Mouse (Mus musculus) cerebellum, postnatal 10 days (tissue): ENCODE measurements at regions not wholly inside any gene's neighbourhood (a gene's known extent, or its start where the extent isn't known, plus 50 kb on each side); places are given as distances from the start of the nearest gene placed in this dataset.
A peak's percentile ranks its signal among the peaks of the same experiment; 100 is the strongest.

Source experiments
- DNase-seq, 2 experiments: peaks; one replicate each; pipeline ENCODE4 v3.0.0; 2021; ENCODE audit warnings: mixed read lengths in 2 of 2

- no peak for DNase-seq
These were observed 68.8 kb upstream of the Cd44 start for GRCm38 (mm10) chr2:102970221-102970620.

GRCm38 (mm10) chr2:102967950-102968722 is 66.7 kb upstream of the Cd44 start:
- no peak for DNase-seq

GRCm38 (mm10) chr2:102967417-102967816 is 66.0 kb upstream of the Cd44 start:
- no peak for DNase-seq

GRCm38 (mm10) chr2:102959067-102959645 is 57.7 kb upstream of the Cd44 start:
- peak in 1 of 2 experiments; percentile 29 for DNase-seq

- no peak for DNase-seq
These were observed 57.1 kb upstream of the Cd44 start for GRCm38 (mm10) chr2:102958529-102958928.

- DNase-seq = no peak
These were observed 56.3 kb upstream of the Cd44 start for GRCm38 (mm10) chr2:102957811-102958210.

- DNase-seq = no peak
These were observed 55.4 kb upstream of the Cd44 start for GRCm38 (mm10) chr2:102956858-102957242.

GRCm38 (mm10) chr2:102956108-102956857 is 54.8 kb upstream of the Cd44 start:
- DNase-seq = no peak

GRCm38 (mm10) chr2:102955232-102955631 is 53.8 kb upstream of the Cd44 start:
- no peak for DNase-seq
